Mouse (Mus musculus) cerebellum, adult (tissue): ENCODE measurements around the gene Ahcyl2.
"Not testable (repeated sequence)": the region's sequence is repeated elsewhere in the genome, so short reads cannot be mapped to it uniquely, and the experiment has no call there.

Source experiments
- ATAC-seq: cut with Nextera tagmentation; 2 replicates; pipeline ENCODE4 v1.9.2; 2017; ENCODE audit warnings: mild to moderate bottlenecking, moderate library complexity, mixed read lengths; ENCODE audit not compliant: insufficient number of reproducible peaks, low FRiP score, low TSS enrichment

Ahcyl2 gene

DNA sequence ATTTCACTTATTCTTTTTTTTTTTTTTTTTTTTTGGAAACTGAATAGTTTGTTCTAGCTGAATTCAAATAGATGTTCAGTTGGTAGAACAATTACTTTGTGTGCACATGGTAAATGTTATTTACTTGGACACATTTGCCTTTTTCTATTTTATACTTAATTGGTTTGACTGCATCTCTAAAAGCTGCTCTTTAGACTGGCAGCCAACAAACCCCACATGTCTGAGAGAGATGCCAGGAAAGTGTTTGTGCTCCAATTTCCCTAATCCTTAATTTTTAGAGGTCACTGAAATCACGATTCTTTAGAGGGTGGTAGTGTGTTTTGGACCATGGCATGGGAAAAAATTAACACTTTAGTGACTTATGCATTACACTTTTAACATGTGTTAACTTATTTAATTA lies 44.8 kb downstream of the Ahcyl2 start:
- no peak for ATAC-seq

DNA sequence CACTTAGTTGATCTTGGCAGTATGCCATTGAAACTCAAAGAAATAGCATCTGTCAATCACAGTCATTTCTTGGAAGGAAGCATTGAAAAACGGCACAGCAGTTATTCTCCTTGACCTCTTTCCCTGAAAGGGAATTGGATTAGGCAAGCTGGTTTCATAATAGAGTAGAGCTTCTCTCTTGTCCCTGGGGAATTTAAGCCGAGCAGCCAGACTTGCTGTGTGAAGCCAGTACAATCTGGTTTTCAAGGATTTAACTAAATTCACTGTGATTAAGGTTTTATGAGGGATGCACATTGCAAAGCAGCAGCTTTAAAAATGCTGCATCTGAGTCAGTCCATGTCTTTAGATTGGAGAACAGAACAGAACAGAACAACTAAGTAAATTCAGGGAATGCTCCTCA lies 46.8 kb downstream of the Ahcyl2 start:
- 0 out of 2 replicates have a peak, but pooled peaks have one; percentile 56 for ATAC-seq

GRCm38 (mm10) chr6:29815060-29815459 lies 47.2 kb downstream of the Ahcyl2 start:
- no peak for ATAC-seq

DNA sequence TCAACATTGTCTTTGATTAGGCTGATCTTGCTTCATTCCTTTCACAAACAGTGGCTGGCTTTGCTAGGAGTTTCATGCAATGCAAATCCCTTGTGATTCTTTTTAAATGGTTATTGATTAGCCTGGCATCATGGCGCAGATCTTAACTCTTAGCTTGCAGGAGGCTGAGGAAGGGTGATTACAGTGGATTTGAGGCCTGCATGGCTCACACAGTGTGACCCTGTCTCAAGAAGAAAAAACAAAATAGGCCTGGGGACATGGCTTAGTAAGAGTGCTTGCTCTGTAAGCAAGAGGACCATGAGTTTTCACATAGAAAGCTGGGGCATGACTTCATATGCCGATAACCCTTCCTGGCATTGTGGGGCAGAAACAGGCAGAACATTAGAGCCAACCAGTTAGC lies 47.8 kb downstream of the Ahcyl2 start:
- no peak for ATAC-seq

DNA sequence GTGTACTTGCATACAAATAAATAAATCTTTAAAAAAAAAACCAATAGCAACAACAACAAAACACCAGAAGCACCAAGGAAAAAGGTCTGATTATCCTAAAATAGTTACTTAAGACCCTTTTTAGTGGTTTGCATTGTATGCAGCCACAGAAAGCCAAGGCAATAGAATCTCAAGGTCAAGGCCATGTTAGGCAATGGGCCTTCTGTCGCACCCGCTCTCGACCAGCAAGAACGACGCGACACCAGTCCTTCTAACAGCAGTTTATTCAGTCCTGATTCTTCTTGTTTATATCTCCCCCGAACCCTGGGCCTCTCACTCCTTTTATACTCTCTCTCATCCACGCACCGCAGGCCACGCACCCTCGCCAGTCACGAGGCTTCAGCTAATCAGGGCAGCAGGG lies 48.6 kb downstream of the Ahcyl2 start:
- ATAC-seq: not testable (repeated sequence)

DNA sequence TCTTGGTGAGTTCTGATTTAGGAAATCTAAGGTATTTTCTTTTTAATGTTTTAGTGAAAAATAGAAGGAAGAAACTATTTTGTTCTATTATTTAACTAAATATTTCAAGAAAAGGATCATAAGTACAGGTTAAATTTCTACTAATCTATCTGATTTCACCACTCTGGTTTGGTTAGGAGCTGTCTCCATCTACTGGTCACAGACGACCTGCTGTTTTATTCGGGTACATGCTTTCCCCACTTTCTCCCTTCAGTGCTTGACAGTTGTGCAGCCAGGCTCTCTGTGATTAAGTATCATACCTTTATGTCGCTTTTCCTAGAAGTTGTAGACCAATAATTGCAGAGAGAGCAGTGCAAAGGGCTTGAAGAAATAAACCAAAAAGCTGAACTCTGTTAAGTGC lies 51.5 kb downstream of the Ahcyl2 start:
- ATAC-seq: no peak

DNA sequence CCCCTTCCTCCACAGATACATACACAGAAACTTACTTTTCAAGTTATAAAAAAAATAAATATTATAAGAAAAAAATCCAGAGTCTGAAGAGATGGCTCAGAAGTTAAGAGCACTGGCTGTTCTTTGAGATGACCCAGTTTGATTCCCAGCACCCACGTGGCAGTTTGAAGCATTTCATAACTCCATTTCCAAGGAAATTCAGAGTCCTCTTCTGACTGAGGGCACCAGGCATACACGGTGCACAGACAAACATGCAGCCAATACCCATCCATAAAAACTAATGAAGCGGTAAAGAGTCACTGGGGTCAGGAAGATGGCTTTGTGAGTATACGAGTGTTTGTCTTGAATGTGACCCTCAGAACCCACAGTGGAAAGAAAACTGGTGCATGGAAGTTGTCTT lies 52.5 kb downstream of the Ahcyl2 start:
- no peak for ATAC-seq

DNA sequence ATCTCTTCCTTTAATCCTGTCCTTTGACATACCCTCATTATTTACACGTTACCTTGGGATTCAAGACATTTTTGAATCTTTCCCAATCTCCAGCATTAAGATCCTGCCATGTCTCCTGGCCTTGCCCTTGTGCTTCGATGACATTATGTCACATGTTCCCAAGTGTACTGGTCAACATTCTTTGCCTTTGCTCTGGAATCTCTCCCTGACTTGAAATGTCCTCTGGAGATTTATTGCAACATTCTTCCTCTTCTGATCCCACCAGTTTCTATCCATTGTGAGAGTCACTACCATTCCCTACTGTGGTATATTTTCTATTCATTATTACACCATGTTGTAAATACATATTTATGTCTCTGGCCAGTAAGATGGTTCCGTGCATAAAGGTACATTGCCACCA lies 53.1 kb downstream of the Ahcyl2 start:
- no peak for ATAC-seq

DNA sequence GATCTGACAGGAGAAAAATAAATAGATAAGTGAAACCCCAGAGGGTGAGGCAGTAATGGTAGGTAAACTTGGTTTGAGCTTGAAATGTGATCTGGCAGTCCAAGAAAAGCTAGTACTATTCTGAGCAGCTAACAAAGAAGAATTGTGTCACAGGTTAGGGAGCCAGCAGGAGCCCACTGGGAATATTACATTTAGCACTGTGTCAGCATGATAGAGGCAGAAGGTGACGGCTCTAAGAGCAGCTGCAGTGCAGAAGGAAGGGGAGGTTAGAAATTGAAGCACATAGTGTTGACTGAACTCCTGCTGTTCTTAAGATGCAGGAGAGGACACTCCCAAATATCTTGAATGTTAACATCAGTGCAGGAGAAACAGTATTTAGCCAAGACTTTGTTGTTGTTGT lies 54.0 kb downstream of the Ahcyl2 start:
- no peak for ATAC-seq

DNA sequence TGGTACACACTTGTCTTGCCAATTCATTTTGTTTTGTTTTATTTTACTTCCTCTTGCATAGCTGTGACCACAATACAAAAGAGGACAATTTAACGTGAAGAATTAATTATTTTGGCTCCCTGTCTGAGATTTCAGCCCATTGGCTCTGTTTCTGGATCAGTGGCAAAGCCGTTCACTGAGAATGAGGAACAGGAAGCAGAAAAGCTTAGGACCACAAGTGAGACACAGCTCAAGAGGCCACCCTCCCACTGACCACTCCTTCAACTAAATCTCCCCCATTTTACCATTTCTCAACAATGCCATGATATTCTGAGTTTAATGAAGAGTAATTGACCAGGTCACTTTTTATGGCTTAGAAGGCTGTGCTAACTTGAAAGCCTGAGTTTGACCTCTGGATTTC lies 57.5 kb downstream of the Ahcyl2 start:
- ATAC-seq: no peak

GRCm38 (mm10) chr6:29827291-29828242 lies 59.8 kb downstream of the Ahcyl2 start:
- ATAC-seq: no peak

DNA sequence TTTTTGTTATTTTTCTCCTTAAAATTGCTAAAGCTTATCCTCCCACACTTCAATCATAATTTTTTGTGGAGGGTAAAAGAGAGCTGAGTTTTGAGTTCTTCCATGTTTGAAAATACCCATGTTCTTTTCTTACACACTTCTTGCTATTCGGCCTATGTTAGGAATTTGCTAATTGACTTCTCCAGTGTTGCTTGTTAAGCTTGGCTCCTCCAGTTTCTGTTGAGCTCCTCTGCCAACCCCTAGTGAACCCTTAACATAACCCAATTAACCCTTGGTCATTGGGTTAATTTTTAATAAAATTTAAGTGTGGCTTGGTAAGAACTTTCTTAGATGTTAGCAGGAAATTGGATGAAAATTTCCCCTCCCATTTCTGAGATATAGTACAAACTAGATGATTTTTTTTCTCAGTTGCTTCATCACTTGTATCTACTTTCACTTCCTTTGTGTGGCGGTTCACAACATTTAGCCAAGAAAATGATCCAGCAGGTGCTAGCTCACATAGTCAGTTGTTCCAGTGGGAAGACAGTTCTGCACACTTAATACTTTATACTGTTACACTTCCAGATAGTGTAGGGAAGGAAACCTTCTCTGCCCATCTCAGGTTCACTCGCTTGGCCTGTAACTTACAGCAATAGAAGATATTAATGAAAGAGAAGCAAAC lies 60.9 kb downstream of the Ahcyl2 start:
- ATAC-seq: no peak

- ATAC-seq: no peak
These were observed 64.5 kb downstream of the Ahcyl2 start for GRCm38 (mm10) chr6:29832356-29832755.

GRCm38 (mm10) chr6:29833117-29833516 lies 65.3 kb downstream of the Ahcyl2 start:
- ATAC-seq: no peak

DNA sequence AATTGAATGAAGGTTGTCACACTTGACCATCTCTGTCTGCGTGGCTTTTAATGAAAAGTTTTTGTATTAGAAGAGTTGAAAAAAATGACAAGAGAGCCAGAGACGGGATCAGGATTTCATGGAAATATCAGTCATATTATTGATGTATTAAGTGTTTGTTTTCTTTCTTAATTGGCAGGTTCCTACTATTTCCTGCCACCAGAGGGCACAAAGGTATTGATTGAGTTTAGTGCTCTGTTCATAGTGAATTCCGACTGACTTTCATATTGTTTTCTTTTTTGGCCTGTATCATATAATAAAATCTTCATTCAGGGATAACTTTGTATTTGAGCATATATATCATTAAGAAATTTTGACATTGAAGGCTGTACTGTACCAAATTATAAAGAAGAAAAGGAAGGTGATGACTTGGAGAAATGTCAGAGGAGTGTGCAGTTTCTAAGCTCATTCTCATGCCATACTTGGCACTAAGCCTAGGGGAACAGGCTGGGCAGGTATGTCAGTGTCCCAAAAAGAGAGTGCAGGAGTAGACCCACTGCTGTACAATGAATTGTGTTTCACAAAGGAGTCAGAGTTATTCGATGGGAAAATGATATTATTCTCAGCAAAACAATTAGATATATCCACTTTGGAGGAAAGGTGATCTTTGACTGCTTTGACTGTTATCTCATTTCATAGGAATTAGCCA lies 65.9 kb downstream of the Ahcyl2 start:
- no peak for ATAC-seq

- ATAC-seq: no peak
These were observed 67.8 kb downstream of the Ahcyl2 start for GRCm38 (mm10) chr6:29835543-29836177.

- ATAC-seq: no peak
These were observed 69.8 kb downstream of the Ahcyl2 start for GRCm38 (mm10) chr6:29837579-29837978.

GRCm38 (mm10) chr6:29838531-29838930 lies 70.7 kb downstream of the Ahcyl2 start:
- no peak for ATAC-seq

- ATAC-seq: no peak
These were observed 72.2 kb downstream of the Ahcyl2 start for GRCm38 (mm10) chr6:29840008-29840407.

DNA sequence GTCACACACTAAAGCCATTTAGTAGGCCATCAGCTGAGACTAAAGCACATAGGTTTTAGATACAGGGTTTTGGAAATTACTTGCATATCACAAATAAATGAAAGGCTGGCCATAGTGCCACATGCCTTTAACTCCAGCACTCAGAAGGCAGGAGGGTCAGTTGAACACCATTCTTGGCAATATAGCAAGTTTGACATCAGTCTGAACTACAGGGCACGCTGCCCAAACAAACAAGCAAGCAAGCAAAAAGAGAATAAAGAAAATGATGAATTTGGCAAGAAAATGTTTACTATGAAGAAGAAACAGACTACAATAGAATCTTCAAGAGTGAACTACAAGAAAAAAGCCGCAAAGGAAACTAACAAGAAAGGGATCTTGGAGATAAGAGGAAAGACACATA lies 73.7 kb downstream of the Ahcyl2 start:
- no peak for ATAC-seq
